Mouse (Mus musculus): ENCODE measurements around the gene Nomo1.

Gene Nomo1

GRCm38 (mm10) chr7:46045882-46046281, 12.4 kb downstream of the Nomo1 start:
- DNase-seq (ENCODE audit: low read depth, low spot score): no peak

- no peak for DNase-seq (ENCODE audit: low read depth, low spot score)
Measured at GRCm38 (mm10) chr7:46047873-46048562, 14.5 kb downstream of the Nomo1 start.

GRCm38 (mm10) chr7:46049981-46050380, 16.5 kb downstream of the Nomo1 start:
- DNase-seq (ENCODE audit: low read depth, low spot score): no peak

- peak; percentile 58 for DNase-seq (ENCODE audit: low read depth, low spot score)
Measured at GRCm38 (mm10) chr7:46052161-46052821, 18.8 kb downstream of the Nomo1 start.

- no peak for DNase-seq (ENCODE audit: low read depth, low spot score)
Measured at GRCm38 (mm10) chr7:46053566-46053965, 20.1 kb downstream of the Nomo1 start.

- DNase-seq (ENCODE audit: low read depth, low spot score): peak; percentile 68
Measured at GRCm38 (mm10) chr7:46058882-46059281, 25.4 kb downstream of the Nomo1 start.

GRCm38 (mm10) chr7:46060688-46061087, 27.2 kb downstream of the Nomo1 start:
- no peak for DNase-seq (ENCODE audit: low read depth, low spot score)

- DNase-seq (ENCODE audit: low read depth, low spot score): no peak
Measured at GRCm38 (mm10) chr7:46061614-46062013, 28.1 kb downstream of the Nomo1 start.

GRCm38 (mm10) chr7:46063296-46063695, 29.8 kb downstream of the Nomo1 start:
- DNase-seq (ENCODE audit: low read depth, low spot score): no peak

- DNase-seq (ENCODE audit: low read depth, low spot score): no peak
Measured at GRCm38 (mm10) chr7:46068831-46069230, 35.3 kb downstream of the Nomo1 start.

- no peak for DNase-seq (ENCODE audit: low read depth, low spot score)
Measured at GRCm38 (mm10) chr7:46076844-46077243, 43.3 kb downstream of the Nomo1 start.

- DNase-seq (ENCODE audit: low read depth, low spot score): no peak
Measured at GRCm38 (mm10) chr7:46077675-46078074, 44.2 kb downstream of the Nomo1 start.

GRCm38 (mm10) chr7:46084024-46084423, 50.5 kb downstream of the Nomo1 start:
- DNase-seq (ENCODE audit: low read depth, low spot score): no peak

GRCm38 (mm10) chr7:46084839-46085513, 51.5 kb downstream of the Nomo1 start:
- DNase-seq (ENCODE audit: low read depth, low spot score): no peak

GRCm38 (mm10) chr7:46086378-46086777, 52.9 kb downstream of the Nomo1 start:
- DNase-seq (ENCODE audit: low read depth, low spot score): no peak

GRCm38 (mm10) chr7:46088241-46088640, 54.7 kb downstream of the Nomo1 start:
- no peak for DNase-seq (ENCODE audit: low read depth, low spot score)

- no peak for DNase-seq (ENCODE audit: low read depth, low spot score)
Measured at GRCm38 (mm10) chr7:46092803-46093202, 59.3 kb downstream of the Nomo1 start.

- DNase-seq (ENCODE audit: low read depth, low spot score): peak; percentile 74
Measured at GRCm38 (mm10) chr7:46096136-46096535, 62.6 kb downstream of the Nomo1 start.

- no peak for DNase-seq (ENCODE audit: low read depth, low spot score)
Measured at GRCm38 (mm10) chr7:46097319-46097783, 63.9 kb downstream of the Nomo1 start.

- no peak for DNase-seq (ENCODE audit: low read depth, low spot score)
Measured at GRCm38 (mm10) chr7:46098221-46098918, 64.9 kb downstream of the Nomo1 start.

GRCm38 (mm10) chr7:46098919-46099286, 65.4 kb downstream of the Nomo1 start:
- DNase-seq (ENCODE audit: low read depth, low spot score): no peak

GRCm38 (mm10) chr7:46099682-46100081, 66.2 kb downstream of the Nomo1 start:
- no peak for DNase-seq (ENCODE audit: low read depth, low spot score)
